Mouse (Mus musculus) 3134 (cell line): ENCODE results near the gene Chrm4.

Experiments used
- DNase-seq: peaks from one replicate; pipeline ENCODE4 v3.0.0-alpha.2; 2011; ENCODE audit warnings: low spot score; ENCODE audit not compliant: insufficient read length; ENCODE audit errors: extremely low read depth

The Chrm4 gene

DNA sequence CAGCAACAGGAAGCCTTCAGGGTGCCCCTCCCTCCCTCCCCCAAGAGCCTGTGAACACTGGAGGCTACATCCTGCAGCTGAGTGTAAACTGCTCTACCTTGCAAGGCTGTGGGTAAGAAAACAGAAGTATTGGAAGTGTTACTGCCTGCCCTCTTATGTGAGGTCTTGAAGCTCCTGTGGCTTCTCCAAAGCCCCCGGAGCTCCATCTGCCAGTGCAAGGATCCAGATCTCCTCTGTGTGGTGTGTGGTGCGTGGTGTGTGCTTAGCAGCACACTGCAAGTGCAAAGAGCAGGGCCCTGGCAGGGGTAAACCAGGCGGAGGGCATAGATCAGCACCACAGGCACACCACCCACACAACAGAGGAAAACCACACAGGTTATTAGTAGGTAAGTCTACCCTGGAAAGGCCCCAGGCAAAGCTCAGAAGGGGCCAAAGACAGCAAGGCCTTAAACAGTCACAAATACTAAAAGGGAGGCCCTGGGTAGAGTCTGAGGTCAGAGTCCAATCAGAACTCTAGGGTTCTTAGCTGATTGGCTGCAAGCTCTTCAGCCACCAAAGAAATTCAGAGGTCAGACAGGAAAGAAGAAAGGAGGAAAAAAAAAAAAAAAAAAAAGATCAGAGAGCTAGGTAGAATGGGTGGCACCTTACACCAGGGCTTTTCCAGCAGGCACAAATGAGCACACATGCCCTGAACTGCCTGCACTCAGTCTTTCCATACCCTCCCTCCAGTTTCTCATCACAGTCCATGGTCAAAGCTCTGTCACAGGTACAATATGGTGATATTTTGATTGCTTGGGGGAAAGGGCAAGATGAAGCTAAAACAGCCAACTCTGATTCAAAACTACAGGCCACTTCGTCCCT is 35.1 kb downstream of the Chrm4 start:
- DNase-seq = no peak

GRCm38 (mm10) chr2:91962864-91963401 is 35.9 kb downstream of the Chrm4 start:
- peak; percentile 63 for DNase-seq

GRCm38 (mm10) chr2:91963443-91963932 is 36.4 kb downstream of the Chrm4 start:
- DNase-seq = peak; percentile 93

DNA sequence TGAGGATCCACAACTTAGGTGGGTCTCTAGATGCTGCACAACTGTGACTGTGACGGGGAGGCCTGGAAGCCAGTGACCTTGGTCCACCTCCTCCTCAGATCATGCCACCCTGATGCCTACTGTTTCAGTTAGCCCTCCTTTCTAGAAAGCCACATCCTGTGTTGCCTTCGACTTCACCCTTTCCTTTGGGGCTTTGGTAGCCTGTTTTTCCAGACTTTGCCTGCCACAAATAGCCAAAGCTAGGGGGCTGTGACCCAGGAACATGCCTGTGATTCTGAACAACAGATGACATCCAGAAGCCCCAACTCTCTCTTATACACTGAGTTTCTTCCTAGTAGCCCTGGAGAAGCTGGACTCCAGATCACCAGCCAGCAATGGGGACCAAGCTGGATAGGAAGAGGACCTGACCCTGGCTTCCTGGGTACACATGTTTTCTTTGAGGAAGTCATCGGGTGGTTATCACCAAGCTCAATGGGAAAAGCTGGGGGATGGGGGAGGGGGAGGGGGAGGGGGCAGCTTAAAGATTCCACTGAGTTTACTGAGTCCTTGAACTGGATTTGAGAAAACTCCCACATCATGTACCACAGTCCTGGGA is 37.7 kb downstream of the Chrm4 start:
- DNase-seq = no peak

DNA sequence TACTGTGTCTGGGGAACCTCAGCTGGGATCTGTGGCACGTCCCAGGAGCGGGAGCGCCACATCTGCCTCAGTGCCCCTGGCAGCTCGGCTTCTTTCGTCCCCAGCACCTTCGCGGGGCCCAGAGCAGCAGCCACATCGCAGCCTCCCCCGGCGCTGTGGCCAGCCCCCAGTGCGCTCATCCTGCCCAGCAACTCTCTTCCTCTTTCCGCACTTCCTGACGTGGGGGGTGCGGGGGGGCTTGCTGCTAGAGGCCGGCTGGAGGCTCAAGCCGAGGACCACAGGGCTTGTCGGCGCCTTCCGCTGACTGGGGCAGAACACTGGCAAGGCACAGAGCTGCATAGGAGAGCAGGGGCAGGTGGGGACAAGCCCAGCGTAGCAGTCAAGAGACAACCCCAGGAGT is 38.4 kb downstream of the Chrm4 start:
- no peak for DNase-seq

DNA sequence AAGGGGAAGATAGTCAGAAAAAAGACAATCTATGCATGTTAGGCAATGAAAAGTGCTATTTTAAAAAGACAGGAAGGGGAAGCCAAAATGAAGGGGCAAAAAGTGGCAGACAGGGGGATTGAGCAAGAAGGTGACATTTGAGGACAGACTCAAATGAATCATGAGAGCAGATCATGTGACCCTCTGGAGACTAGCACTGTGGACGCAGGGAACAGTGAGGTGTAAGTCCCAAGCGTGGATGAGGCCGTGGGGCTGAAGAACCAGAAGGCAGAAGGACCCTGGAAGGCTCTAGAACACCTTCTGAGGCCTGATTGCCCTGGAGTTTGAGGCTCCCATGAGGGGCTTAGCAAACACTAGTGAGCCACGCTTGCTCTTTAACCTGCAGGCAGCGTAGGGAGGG is 39.3 kb downstream of the Chrm4 start:
- no peak for DNase-seq

DNA sequence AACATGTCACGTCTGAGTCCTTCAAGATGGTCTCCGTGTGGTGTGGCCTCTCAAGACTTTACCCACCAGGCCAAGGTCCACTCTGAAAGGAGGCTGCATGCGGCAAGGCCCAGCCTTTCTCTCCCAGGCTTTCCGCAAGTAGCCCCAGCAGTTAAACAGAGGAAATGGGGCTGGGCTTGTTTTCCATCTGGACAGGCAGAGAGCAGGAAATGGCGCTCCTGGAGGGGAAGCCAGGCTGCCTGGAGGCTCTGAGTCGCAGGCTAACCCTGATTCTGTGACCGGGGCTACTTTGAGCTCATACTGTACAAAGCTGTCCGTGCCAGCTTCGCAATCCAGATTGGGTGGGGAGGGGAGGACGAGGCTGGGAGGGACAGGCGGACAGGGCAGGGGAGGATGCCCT is 40.9 kb downstream of the Chrm4 start:
- no peak for DNase-seq

DNA sequence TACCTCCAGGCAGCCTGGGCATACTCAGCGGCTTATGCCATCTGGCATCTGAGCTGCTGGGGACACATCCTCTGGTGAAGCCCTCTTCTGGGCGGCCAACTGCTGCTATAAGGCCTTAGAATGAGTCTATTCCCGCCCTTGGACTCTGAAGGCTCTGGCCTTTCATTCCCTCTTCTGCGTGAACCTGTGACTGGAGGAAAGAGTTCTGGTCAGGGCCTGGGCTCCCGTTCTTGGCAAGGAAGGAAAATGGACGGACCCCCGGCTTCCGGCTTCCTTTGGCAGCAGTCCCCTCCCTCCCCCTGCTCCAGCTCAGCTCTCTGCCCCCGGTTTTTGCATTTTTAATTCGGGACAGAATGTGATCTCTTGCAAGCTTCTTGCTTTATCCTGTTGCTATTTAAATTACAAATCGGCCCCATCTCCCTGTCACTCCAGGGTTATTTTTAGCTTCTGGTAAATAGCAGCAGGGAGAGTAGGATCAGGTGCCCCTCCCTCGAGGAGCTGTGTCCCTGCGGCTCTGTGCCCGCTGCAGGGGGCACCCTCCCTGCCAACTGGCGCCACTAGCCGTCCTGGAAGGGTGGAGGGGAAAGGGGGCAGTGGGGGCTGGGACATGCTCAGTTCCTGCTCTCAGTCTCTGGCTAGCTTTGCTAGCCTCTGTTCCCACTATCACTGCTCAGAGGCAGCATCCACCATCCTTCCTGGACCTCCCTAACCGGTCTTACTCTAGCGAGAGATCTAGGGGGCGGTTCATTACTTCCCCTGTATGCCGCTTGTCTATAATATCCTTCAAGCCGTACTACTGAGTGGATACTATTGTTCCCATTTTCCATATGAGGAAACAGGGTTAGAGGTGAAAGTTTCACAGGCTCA is 44.4 kb downstream of the Chrm4 start:
- no peak for DNase-seq

DNA sequence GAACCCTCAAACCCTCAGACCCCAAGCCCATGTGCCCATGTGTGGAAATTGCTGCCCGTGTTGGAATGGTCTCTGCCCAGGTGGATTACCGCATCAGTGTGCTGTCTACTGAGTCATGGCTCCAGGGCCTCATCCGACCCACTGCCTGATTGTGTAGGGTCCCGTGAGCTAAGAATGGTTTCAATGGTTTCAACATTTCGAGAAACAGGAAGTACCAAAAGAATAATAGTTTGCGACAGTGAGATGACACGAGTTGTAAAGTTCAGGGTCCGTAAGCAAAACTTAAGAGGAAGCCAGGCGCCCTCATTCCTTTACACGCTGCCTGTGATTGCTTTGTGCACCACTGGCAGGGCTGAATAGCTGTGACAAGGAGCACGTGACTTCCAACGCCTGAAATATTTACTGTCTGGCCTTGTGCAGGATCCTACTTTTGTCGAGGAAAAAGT is 45.1 kb downstream of the Chrm4 start:
- DNase-seq = no peak

DNA sequence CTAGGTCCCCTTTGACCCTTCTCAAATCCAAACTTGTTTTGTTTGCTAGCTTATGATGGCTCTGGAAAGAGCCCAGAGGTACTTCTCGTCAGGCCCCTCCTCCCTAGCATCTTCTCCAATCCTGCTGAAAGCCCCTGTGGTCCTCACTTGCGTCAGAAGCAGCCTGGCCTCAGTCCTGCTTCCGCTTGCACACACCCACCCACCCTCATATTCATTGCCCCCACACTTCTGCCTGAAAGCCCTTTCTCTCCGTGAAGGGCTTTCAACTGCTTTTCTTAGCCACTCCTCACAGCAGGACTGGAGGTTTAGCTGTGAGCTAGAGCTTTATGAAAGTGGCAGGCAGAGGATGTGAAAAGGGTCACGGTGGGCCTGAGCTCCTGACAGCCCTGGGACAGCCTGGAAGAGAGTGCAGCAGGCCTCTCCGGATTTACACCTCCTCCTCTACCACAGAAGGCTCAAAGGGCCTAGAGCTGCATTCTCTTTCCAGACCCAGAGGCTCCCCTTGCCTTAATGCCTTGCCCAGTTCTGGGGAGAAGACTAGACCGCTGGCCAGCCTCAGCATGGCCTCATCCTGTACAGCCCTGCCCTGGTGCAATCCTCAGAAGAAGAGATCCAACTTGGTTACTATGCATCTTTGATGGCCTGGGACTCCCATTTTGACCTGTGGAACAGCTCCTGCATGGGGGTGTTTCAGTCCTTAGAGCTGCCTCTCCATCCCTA is 46.5 kb downstream of the Chrm4 start:
- no peak for DNase-seq

DNA sequence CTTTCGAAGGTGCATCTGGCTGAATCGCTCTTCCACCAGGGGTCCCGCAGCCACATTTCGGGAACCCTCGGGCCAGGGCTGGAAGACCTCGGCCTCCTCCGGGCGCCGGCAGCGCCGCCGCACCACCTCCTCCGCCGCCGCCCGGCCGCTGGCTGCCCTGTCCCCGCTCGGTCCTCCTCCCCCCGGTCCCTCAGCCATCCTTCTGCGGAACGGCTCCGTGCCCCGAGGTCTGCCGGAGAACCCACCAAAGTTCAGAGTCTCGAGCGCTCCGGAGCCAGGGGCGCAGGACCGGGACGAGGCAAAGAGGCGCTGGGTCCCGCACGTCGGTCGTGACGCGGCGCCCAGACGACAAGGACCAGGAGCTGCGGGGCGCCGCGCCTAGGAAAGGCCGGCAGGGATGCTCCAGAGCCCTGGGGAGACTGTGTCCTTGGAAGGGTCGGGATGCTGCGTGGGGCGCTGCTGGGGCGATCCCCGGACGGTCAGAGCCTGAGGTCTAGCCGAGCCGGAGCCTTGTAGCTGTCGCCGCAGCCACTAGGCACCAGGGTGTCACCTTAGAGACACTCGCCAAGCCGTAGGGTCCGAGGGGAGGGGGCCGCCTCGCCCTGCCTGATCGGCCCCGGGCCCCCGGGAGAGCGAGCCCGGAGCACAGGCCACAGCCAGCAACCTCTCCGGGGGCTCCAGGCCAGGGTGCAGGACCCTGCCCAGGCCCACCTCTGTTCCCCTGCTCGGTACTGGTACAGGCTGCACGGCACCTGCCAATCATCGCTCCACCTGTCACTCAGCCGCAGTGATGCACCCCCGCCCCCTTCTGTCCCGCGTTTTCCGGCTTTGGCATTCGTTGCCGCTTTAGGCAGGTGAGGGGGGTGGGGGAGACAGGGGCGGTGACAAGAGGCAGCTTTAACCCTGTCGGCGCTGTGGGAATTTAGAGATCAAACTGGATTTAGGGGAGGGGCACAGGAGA is 48.8 kb downstream of the Chrm4 start, which contains the start of gene Dgkz:
TSS of gene Dgkz (minus strand) at position 284 of the 961 bp plus-strand sequence.
- DNase-seq = no peak

DNA sequence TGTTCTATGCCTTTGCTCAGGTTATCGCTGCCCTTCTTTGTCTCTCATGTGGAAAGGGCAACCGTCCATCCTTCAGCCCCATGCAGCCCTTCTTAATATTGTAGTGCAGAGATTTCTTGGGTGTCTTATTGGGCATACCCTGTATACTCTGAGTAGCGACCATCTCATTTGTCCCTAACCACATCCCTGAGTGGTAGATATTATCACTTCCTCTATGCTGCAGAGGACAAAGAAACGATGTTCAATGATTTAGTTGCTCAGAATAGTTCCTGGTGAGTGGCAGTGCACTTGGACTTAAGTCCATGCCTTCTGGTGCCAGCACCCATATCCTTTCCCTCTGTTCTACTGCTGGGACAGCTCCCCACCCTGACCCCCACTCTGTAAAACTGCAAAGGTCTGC is 50.9 kb downstream of the Chrm4 start:
- DNase-seq = no peak
